Mouse (Mus musculus): Measurements from ENCODE around the gene Prss43.

- TF ChIP-seq EP300 (IDR thresholded peaks at IDR 0.05; ENCODE audit: low read depth in 1 of 2, low read length in 2 of 2), result no peak
- TF ChIP-seq POLR2A (IDR thresholded peaks at IDR 0.05; ENCODE audit: control insufficient read depth in 1 of 2, insufficient read depth in 1 of 2, low read depth in 1 of 2, low read length in 2 of 2, poor library complexity in 1 of 2), result no peak
- TF ChIP-seq E2F4 (IDR thresholded peaks at IDR 0.05; ENCODE audit: borderline replicate concordance, low read depth, low read length), result no peak
- 0 out of 6 replicates have a peak, but pooled peaks of 1 of the 3 experiments have one; percentile 1 for TF ChIP-seq CTCF (IDR thresholded peaks at IDR 0.05 in 2 of 3, conservative IDR thresholded peaks at IDR 0.05 in 1 of 3; ENCODE audit: control insufficient read depth in 1 of 3, insufficient read depth in 1 of 3, low read depth in 2 of 3, low read length in 3 of 3, poor library complexity in 1 of 3, severe bottlenecking in 1 of 3)
- TF ChIP-seq ZNF384 (IDR thresholded peaks at IDR 0.05; ENCODE audit: low read depth, low read length), result no peak
- no peak for TF ChIP-seq UBTF (IDR thresholded peaks at IDR 0.05; ENCODE audit: borderline replicate concordance, insufficient read depth, low read depth, low read length)
- no peak for TF ChIP-seq KAT2A (conservative IDR thresholded peaks at IDR 0.05; ENCODE audit: low read depth, low read length)
- no peak for TF ChIP-seq TCF12 (IDR thresholded peaks at IDR 0.05; ENCODE audit: low read depth, low read length)
- no peak for TF ChIP-seq MEF2A (IDR thresholded peaks at IDR 0.05; ENCODE audit: extremely low read depth, insufficient replicate concordance, low read depth, low read length, poor library complexity, severe bottlenecking)
- TF ChIP-seq CHD1 (IDR thresholded peaks at IDR 0.05; ENCODE audit: low read depth, low read length), result no peak
These were observed 47.9 kb upstream of the Prss43 start for GRCm38 (mm10) chr9:110778559-110778958.
